Mouse (Mus musculus) midbrain, embryonic 12.5 days (tissue): ENCODE data around the gene Vps39. TPM values are rescaled to one million over a fixed set of nuclear protein-coding genes. Genes with fewer than 3 reads are reported as not detected.

Experiments
- ATAC-seq: fragments of 200-750 bp; cut with Nextera tagmentation; 2 replicates; pipeline ENCODE4 v1.8.0; 2017; ENCODE audit warnings: low read depth, moderate TSS enrichment, moderate library complexity; ENCODE audit not compliant: low FRiP score
- H3K27ac ChIP-seq: fragments of 300-500 bp; sonication (generic); replicated peaks from 2 replicates; pipeline ENCODE4 v1.5.1; 2016; ENCODE audit warnings: mild to moderate bottlenecking
- H3K27me3 ChIP-seq: fragments of 300-500 bp; sonication (generic); 2 replicates; pipeline ENCODE4 v1.6.1; 2016; ENCODE audit warnings: mild to moderate bottlenecking
- H3K36me3 ChIP-seq: fragments of 300-500 bp; sonication (generic); 2 replicates; pipeline ENCODE4 v1.6.1; 2016
- H3K4me1 ChIP-seq: fragments of 300-500 bp; sonication (generic); 2 replicates; pipeline ENCODE4 v1.6.1; 2016
- H3K4me2 ChIP-seq: fragments of 300-500 bp; sonication (generic); replicated peaks from 2 replicates; pipeline ENCODE4 v1.6.1; 2016; ENCODE audit warnings: mild to moderate bottlenecking, moderate library complexity
- H3K4me3 ChIP-seq: fragments of 300-500 bp; sonication (generic); 2 replicates; pipeline ENCODE4 v1.5.1; 2016; ENCODE audit warnings: mild to moderate bottlenecking
- H3K9ac ChIP-seq: fragments of 300-500 bp; sonication (generic); replicated peaks from 2 replicates; pipeline ENCODE4 v1.6.1; 2016; ENCODE audit warnings: mild to moderate bottlenecking, moderate library complexity
- H3K9me3 ChIP-seq: fragments of 300-500 bp; sonication (generic); 2 replicates; pipeline ENCODE4 v1.6.1; 2016; ENCODE audit warnings: mild to moderate bottlenecking
- WGBS: fragments of 180-500 bp; shearing (Covaris S2); methylation state at CpG from one replicate; pipeline ENCODE4 v1.1.7; 2016; 5-methylcytosine and 5-hydroxymethylcytosine counted together
- polyA plus RNA-seq: library from polyadenylated mRNA; unstranded; fragments of >200 nt; fragmentation: Nextera tagmentation; extraction: Ambion mirVana; gene quantifications from 2 replicates; pipeline ENCODE4 v1.2.1, GENCODE M21; 2016

The Vps39 gene
- polyA plus RNA-seq, 1 experiment from 2014 or later: 43.6 TPM

DNA sequence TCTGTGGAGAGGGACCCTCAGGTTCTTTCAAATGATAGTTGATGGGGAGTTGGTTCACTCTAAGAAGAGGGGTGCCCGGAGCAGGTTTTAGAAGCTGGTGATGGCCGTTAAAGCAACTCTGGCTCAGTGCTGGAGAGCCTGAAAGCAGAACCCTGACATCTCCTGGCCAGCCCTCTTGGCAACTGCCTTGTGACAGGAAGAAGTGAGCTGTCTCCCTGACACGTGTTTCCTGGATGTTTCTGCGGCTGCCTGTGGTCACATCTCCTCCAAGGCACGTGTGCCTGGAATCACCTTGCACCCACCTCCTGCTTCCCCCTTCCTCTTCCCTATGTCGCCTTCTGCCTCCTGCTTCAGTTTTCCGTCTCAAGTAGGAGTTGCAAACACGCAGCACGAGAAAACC lies 4.8 kb downstream of the Vps39 start:
- H3K4me1 ChIP-seq: peaks cover 13% of the 10 kb centered on the region
- no peak overlapping the region for H3K4me3 ChIP-seq
- H3K27me3 ChIP-seq: no peaks in the 10 kb centered on the region
- ATAC-seq: no peak
- no peak overlapping the region for H3K9ac ChIP-seq
- H3K9me3 ChIP-seq: no peaks in the 10 kb centered on the region
- H3K4me2 ChIP-seq: no peak overlapping the region
- WGBS: 84% methylated on average over 9 of the region's 9 CpGs
- no peak overlapping the region for H3K27ac ChIP-seq
- H3K36me3 ChIP-seq: peaks cover 57% of the 10 kb centered on the region

DNA sequence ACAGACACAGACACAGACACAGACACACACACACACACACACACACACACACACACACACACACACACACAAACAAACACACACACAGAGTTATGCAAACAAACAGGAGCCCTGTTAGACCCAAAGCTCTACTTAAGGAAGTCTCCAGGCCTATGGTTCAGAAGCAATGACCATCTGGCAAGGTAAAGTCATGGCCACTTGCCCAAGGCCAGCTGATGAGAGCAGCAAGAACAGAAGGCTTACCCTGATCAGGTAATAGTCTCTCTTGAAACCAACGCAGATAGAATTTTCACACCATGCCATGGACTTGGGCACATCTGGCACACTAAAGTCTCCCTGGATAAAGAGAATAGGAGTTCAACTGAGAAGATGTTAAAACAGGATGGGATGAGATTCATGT lies 11.2 kb downstream of the Vps39 start:
- no peak for ATAC-seq
- Histone ChIP-seq H3K9me3 (no peaks in the 10 kb centered on the region), H3K27me3 (no peaks in the 10 kb centered on the region), H3K4me3 (no peak overlapping the region), H3K4me1 (no peaks in the 10 kb centered on the region), H3K27ac (no peak overlapping the region), H3K4me2 (no peak overlapping the region), H3K9ac (no peak overlapping the region), H3K36me3 (peaks cover 91% of the 10 kb centered on the region)
- WGBS: 95% methylated on average over 1 of the region's 1 CpGs

DNA sequence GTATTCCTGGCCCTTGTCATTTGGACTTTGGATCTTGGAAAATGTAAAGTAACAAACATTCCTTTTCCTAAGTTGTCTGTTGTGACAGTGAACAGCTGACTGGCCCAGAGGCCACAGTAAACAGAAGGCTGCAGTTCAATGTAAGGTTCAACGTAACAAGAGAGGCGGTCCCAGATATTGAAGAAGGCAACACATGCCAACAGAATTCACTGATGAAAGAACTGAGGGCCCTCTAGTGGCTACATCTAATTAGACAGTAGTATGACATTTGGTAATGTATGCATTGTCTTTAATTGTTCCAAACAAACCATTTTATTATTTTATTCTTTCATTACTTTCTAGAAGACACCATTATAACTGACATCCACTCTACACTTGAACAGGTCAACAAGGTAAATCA lies 15.1 kb downstream of the Vps39 start:
- Histone ChIP-seq H3K36me3 (peaks cover 83% of the 10 kb centered on the region), H3K4me3 (no peak overlapping the region), H3K9me3 (no peaks in the 10 kb centered on the region), H3K27ac (no peak overlapping the region), H3K4me2 (no peak overlapping the region), H3K27me3 (no peaks in the 10 kb centered on the region), H3K9ac (no peak overlapping the region), H3K4me1 (no peaks in the 10 kb centered on the region)
- ATAC-seq: no peak
- 81% methylated on average over 2 of the region's 2 CpGs for WGBS

DNA sequence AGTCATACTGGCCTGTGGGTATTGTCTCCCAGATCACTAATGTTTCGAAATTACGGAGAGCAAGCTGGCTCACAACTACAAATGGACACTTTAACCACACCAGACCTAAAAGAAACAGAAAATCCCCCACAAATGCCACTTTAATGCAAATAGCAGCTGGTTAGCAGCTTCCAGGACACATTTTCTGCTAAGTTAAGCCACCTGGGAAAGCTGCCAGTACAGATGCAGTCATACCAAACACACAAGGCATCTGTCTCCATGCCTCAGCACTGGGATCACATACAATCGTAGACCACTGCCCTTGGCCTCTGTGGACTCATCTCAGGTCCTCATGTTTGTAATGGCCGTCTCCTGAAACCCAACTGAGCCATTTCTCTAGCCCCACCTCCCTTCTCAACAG lies 21.4 kb downstream of the Vps39 start:
- Histone ChIP-seq H3K36me3 (peaks cover 75% of the 10 kb centered on the region), H3K4me1 (no peaks in the 10 kb centered on the region), H3K27ac (no peak overlapping the region), H3K9me3 (no peaks in the 10 kb centered on the region), H3K4me2 (no peak overlapping the region), H3K4me3 (no peak overlapping the region), H3K9ac (no peak overlapping the region), H3K27me3 (no peaks in the 10 kb centered on the region)
- ATAC-seq: no peak
- WGBS: 96% methylated on average over 4 of the region's 4 CpGs

DNA sequence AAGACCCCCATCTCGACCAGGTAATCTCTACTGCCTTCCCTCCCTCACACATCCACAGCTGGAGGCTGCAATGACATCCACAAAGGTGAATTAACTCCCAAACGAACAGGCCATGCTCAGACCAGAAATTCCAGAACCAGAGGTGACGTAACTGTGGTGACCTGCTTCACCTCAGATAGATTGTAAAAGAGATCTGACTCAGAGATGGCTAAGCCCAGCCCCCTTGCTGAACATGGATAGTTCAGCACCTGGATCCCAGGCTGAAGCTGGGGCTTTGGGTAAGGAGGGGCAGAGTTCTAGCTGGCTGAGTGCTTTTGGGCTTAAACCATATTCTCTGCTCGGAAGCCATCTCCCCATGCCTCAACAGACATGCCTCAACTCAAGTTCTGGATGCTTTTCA lies 37.9 kb downstream of the Vps39 start:
- Histone ChIP-seq H3K9me3 (no peaks in the 10 kb centered on the region), H3K9ac (no peak overlapping the region), H3K4me1 (no peaks in the 10 kb centered on the region), H3K36me3 (peaks cover 43% of the 10 kb centered on the region), H3K27me3 (no peaks in the 10 kb centered on the region), H3K4me3 (no peak overlapping the region), H3K4me2 (no peak overlapping the region), H3K27ac (no peak overlapping the region)
- 75% methylated on average over 4 of the region's 4 CpGs for WGBS
- no peak for ATAC-seq

DNA sequence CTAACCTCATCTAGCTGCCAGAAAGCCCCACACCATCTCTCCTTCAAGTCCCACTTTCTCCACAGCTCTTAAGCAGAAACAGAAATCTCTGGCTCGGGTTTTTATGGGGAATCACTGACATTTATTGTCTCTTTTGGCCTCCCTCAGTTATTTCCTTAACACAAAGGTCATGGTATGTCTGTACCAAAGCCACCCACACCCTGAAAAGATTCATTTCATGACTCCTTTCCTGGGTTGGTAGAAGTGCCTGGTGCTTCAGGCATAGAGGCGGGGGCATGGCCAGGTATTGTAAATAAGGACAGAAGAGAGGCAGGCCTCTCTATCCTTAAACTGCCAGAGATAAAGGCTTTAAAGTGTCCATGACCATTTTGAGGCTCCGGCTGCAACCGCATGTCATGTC lies 38.5 kb downstream of the Vps39 start:
- Histone ChIP-seq H3K36me3 (peaks cover 40% of the 10 kb centered on the region), H3K27me3 (no peaks in the 10 kb centered on the region), H3K4me3 (no peak overlapping the region), H3K9ac (no peak overlapping the region), H3K4me1 (no peaks in the 10 kb centered on the region), H3K4me2 (no peak overlapping the region), H3K27ac (no peak overlapping the region), H3K9me3 (no peaks in the 10 kb centered on the region)
- 86% methylated on average over 4 of the region's 4 CpGs for WGBS
- no peak for ATAC-seq

- Histone ChIP-seq H3K4me2 (no peak within 1 kb of the TSS), H3K36me3 (peaks cover 35% of the 10 kb centered on the region), H3K27ac (no peak within 1 kb of the TSS), H3K4me1 (no peaks in the 10 kb centered on the region), H3K9me3 (no peaks in the 10 kb centered on the region), H3K4me3 (no peak within 1 kb of the TSS), H3K27me3 (no peaks in the 10 kb centered on the region), H3K9ac (no peak within 1 kb of the TSS)
- ATAC-seq: no peak
- 65% methylated on average over 3 of the region's 3 CpGs for WGBS
Measured at GRCm38 (mm10) chr2:120313976-120314375, 39.0 kb downstream of the Vps39 start, which contains the start of gene Pla2g4f. Gene Pla2g4f (minus strand): TSS chr2:120314165.

GRCm38 (mm10) chr2:120312276-120312825 lies 40.6 kb downstream of the Vps39 start:
- Histone ChIP-seq H3K9me3 (no peaks in the 10 kb centered on the region), H3K36me3 (peaks cover 19% of the 10 kb centered on the region; the same call in 1 of the 2 replicates), H3K4me2 (no peak overlapping the region), H3K27me3 (no peaks in the 10 kb centered on the region), H3K27ac (no peak overlapping the region), H3K4me3 (no peak overlapping the region), H3K4me1 (no peaks in the 10 kb centered on the region), H3K9ac (no peak overlapping the region)
- no peak for ATAC-seq
- 83% methylated on average over 7 of the region's 7 CpGs for WGBS

- H3K4me3 ChIP-seq: no peak overlapping the region
- ATAC-seq: no peak
- H3K9ac ChIP-seq: no peak overlapping the region
- H3K36me3 ChIP-seq: no peaks in the 10 kb centered on the region
- WGBS: 44% methylated on average over 3 of the region's 3 CpGs
- no peak overlapping the region for H3K4me2 ChIP-seq
- H3K27me3 ChIP-seq: no peaks in the 10 kb centered on the region
- no peaks in the 10 kb centered on the region for H3K4me1 ChIP-seq
- H3K27ac ChIP-seq: no peak overlapping the region
- H3K9me3 ChIP-seq: no peaks in the 10 kb centered on the region
Measured at GRCm38 (mm10) chr2:120304113-120304512, 48.8 kb downstream of the Vps39 start.

DNA sequence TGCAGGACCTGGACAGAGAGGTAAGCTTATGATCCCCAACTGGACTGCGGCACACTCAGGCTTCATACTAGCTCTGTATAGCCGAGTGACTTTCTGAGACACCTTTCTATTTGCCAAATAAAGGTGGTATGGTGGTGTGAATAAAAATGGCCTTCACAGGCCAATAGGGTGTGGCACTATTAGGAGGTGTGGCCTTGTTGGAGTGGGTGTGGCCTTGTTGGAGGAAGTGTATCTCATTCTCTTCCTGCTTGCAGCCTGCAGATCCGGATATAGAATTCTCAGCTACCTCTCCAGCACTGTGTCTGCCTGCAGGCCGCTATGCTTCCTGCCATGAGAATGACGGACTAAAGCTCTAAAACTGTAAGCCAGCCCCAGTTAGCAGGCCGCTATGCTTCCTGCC lies 51.9 kb downstream of the Vps39 start:
- H3K4me1 ChIP-seq: no peaks in the 10 kb centered on the region
- H3K9ac ChIP-seq: no peak overlapping the region
- H3K36me3 ChIP-seq: no peaks in the 10 kb centered on the region
- WGBS: 95% methylated on average over 6 of the region's 6 CpGs
- H3K4me2 ChIP-seq: no peak overlapping the region
- H3K27ac ChIP-seq: no peak overlapping the region
- H3K27me3 ChIP-seq: no peaks in the 10 kb centered on the region
- no peaks in the 10 kb centered on the region for H3K9me3 ChIP-seq
- no peak overlapping the region for H3K4me3 ChIP-seq
- no peak for ATAC-seq

DNA sequence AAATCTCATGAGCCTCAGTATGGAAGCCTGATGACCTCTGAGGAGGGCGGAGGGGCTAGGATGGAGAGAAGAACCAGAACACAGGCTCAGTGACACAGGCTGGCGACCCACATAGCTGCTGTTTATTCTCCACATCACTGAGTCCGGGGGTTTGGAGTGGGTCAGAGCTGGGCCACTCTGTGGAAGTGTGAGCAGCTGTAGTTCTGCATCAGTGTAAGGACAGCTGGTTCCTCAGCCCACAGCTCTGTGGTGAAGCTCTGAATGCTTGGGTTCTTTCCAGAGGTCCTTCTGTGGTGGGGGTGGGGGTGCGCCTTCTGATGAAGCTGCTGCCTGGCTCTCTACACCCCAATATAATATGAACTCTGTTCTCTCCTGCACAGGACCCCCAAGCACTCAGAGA lies 53.1 kb downstream of the Vps39 start:
- Histone ChIP-seq H3K9me3 (no peaks in the 10 kb centered on the region), H3K4me1 (no peaks in the 10 kb centered on the region), H3K36me3 (no peaks in the 10 kb centered on the region), H3K27ac (no peak overlapping the region), H3K4me3 (no peak overlapping the region), H3K27me3 (no peaks in the 10 kb centered on the region), H3K4me2 (no peak overlapping the region), H3K9ac (no peak overlapping the region)
- 79% methylated on average over 4 of the region's 4 CpGs for WGBS
- ATAC-seq: no peak

- Histone ChIP-seq H3K27ac (no peak overlapping the region), H3K4me3 (no peak overlapping the region), H3K27me3 (no peaks in the 10 kb centered on the region), H3K4me2 (no peak overlapping the region), H3K4me1 (0 out of 2 replicates have a peak, but pooled peaks cover 4% of the 10 kb centered on the region), H3K36me3 (no peaks in the 10 kb centered on the region), H3K9ac (no peak overlapping the region), H3K9me3 (no peaks in the 10 kb centered on the region)
- no peak for ATAC-seq
- 12% methylated on average over 2 of the region's 2 CpGs for WGBS
Measured at GRCm38 (mm10) chr2:120296160-120296559, 56.8 kb downstream of the Vps39 start.

- Histone ChIP-seq H3K9me3 (no peaks in the 10 kb centered on the region), H3K4me2 (no peak overlapping the region), H3K27ac (no peak overlapping the region), H3K4me3 (no peak overlapping the region), H3K9ac (no peak overlapping the region), H3K4me1 (0 out of 2 replicates have a peak, but pooled peaks cover 4% of the 10 kb centered on the region), H3K36me3 (no peaks in the 10 kb centered on the region), H3K27me3 (no peaks in the 10 kb centered on the region)
- ATAC-seq: no peak
- 82% methylated on average over 9 of the region's 9 CpGs for WGBS
Measured at GRCm38 (mm10) chr2:120291471-120292078, 61.4 kb downstream of the Vps39 start.
